Mouse (Mus musculus) cerebellum, adult 8-10 months (tissue): ENCODE results near the gene 4930544D05Rik.

ENCODE experiments used
- DNase-seq: peaks from one replicate; pipeline ENCODE4 v3.0.0; 2022

Gene 4930544D05Rik

DNA sequence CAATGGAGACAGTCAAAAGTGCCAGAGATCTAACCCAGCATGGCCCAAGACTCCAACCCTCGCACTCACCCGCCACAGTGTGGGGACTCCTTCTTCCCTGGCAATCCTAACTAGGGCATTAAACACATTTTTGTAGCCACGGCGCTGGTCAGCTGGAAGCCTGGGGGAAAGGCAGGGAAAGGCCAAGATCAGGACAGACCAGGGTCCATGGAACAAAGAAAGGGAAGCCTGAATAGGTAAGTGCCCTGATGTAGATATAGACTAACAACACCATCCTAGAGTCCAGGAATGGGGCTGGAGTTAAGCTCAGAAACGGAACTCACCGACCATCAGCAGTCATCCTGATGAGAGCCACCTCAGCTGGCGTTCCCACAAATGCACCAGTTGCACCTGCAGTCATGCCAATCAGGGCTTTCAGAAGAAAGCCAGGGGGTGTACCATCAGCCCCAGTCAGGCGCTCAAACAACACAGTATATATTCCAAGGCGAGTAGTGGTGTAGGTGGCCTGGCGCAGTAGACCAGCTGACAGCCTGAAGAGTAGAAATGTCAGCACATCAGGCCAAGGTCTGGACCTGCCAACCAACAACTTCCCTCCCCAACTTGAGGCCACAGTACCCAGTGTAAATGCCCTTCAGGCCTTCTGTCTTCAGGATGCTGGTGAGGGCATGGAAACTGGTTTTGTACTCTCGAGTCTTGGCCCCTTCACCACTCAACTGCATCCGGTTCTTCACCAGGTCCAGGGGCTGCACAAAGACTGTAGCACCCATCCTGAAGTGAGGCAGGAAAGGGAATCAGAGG is 30.0 kb downstream of the 4930544D05Rik start:
- DNase-seq: no peak

- no peak for DNase-seq
Measured at GRCm38 (mm10) chr11:70646259-70646555, 30.6 kb downstream of the 4930544D05Rik start.

- peak; percentile 96 for DNase-seq
Measured at GRCm38 (mm10) chr11:70646691-70647650, 31.3 kb downstream of the 4930544D05Rik start, which contains the start of the genes Rnf167 and Slc25a11. Rnf167 (plus strand) TSS chr11:70647235. Slc25a11 (minus strand) TSS chr11:70647479.

- DNase-seq: no peak
Measured at GRCm38 (mm10) chr11:70647716-70648420, 32.2 kb downstream of the 4930544D05Rik start.

DNA sequence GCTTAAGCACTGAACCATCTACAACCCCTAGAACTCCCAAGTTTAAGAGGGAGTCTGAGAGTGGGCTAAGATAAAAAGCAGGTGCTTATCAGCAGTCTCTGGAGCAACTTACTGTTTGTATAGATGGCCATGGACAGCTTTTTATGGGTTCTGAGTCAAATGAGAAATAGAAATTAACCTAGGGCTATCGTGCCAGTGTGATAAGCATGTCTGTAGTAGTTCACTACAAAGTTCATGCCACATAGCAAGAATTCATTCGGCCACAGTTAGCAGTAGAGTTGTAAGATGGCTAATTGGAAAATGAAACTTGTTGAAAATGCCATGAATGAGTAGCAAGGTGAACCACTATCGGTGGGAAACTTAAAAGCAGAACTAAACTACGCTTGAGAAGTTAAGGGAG is 32.9 kb downstream of the 4930544D05Rik start:
- no peak for DNase-seq

DNA sequence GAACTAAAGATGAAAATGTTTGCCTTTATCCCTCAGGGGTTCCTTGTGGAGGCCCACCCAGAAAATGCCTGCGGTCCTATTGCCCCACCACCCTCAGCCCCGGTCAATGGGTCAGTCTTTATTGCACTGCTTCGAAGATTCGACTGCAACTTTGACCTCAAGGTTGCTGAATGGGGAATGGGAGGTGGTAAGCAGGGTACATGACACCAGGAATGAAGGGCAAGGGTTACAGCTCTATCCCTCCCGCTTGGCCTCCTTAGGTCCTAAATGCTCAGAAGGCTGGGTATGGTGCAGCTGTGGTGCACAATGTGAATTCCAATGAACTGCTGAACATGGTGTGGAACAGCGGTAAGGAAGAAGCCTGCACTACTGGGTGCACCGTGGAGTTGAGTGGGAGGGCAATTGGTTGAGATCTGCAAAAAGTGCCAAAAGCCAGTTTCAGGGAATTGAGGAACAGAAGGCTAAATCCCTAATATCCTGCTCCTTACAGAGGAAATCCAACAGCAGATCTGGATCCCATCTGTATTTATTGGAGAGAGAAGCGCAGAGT is 33.6 kb downstream of the 4930544D05Rik start:
- no peak for DNase-seq

DNA sequence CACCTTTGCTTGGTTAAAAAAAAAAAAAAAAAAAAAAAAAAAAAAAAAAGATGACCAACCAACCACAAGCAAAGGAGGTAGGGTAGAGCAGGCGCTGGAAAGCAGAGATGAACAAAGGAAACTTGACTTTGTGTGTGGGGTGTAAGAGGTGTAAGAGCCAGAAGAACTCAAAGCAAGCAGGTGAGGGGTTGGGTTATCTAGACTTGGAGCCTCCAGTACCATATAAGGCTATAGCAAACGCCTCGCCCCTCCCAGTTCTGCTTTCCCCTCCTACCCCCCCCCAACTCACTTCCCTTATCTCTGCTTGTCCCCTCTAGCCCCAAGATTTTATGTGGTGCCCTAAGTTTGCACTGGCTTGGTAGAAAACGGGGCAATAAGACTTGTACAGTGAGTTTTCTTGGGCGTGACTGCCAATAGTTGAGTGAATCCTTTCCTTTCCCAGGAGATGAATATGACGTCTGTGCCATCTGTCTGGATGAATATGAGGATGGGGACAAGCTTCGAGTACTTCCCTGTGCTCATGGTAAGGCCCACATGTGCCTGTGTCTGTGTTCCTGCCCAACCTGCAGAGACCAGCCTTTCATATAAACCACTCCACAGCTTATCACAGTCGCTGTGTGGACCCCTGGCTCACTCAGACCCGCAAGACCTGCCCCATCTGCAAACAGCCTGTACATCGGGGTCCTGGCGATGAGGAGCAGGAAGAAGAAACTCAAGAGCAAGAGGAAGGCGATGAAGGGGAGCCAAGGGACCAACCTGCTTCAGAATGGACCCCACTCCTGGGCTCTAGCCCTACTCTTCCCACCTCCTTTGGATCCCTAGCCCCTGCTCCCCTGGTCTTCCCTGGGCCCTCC is 34.9 kb downstream of the 4930544D05Rik start:
- DNase-seq: peak; percentile 21

GRCm38 (mm10) chr11:70651391-70651790 is 35.7 kb downstream of the 4930544D05Rik start:
- peak; percentile 7 for DNase-seq

DNA sequence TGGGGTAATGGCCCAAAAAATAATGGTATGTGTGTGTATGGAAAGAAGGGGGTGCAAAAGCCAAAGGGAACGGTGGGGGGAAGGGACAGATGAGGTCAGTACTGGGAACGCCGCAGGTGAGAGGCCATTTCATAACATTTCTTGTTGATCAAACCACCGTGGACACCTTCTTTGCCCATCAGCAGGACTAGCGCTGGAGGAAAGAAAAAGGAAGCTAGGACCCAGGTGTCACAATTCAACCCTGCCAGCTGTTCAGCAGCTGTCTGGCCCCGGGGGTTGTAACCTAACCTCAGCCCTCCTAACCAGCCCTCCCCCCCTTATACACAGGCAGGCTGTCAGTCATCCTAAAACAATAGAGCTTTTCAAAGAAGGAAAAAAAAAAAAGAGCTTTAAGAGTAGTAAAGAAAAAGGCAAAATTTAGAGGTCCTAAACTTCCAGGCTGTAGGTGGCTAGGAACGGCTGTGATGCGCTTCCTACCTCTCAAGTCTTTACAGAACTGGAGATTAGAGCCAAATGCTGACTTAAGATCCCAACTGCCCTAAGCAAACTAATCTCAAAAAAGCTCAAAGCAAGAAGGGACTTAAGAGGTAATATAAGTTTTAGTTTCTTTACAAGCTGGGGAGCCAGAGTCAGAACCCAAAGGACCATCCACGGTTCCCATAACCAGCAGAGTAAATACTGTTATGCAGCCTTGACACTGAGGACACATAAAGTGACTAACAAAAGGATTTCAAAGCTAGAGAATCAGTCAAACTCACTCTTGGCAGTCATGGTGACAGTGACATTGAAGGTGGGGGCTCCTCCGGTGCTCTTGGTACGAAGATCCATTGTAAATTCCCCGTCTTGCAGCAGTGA is 36.6 kb downstream of the 4930544D05Rik start:
- DNase-seq: no peak

DNA sequence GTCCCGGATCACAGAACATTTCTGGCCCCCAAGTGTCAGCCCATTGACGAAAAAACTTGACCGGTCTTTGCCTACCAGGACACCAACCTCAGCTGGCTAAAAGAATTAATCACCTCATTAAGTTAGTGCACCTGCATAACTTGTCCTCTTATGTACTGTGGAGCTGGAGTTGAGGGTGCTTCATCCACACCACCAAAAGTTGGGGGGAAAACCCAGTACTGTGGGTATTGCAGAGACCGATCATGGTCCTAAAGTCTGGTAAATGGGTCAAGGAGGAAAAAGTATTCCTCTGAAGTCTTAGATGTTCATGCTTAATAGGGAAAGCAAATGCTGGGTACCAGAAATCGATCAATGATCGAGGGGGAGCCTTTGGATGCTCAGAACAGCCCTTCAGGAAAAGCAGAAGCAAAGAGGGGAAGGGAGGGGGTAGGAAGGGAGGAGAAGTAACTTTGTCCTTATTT is 37.3 kb downstream of the 4930544D05Rik start:
- peak; percentile 22 for DNase-seq

GRCm38 (mm10) chr11:70653345-70654197 is 37.9 kb downstream of the 4930544D05Rik start:
- peak; percentile 66 for DNase-seq

- peak; percentile 69 for DNase-seq
Measured at GRCm38 (mm10) chr11:70654198-70654922, 38.7 kb downstream of the 4930544D05Rik start, which contains the start of gene Pfn1. Pfn1 (minus strand) TSS chr11:70654644.

- peak; percentile 82 for DNase-seq
Measured at GRCm38 (mm10) chr11:70654923-70655570, 39.4 kb downstream of the 4930544D05Rik start.

DNA sequence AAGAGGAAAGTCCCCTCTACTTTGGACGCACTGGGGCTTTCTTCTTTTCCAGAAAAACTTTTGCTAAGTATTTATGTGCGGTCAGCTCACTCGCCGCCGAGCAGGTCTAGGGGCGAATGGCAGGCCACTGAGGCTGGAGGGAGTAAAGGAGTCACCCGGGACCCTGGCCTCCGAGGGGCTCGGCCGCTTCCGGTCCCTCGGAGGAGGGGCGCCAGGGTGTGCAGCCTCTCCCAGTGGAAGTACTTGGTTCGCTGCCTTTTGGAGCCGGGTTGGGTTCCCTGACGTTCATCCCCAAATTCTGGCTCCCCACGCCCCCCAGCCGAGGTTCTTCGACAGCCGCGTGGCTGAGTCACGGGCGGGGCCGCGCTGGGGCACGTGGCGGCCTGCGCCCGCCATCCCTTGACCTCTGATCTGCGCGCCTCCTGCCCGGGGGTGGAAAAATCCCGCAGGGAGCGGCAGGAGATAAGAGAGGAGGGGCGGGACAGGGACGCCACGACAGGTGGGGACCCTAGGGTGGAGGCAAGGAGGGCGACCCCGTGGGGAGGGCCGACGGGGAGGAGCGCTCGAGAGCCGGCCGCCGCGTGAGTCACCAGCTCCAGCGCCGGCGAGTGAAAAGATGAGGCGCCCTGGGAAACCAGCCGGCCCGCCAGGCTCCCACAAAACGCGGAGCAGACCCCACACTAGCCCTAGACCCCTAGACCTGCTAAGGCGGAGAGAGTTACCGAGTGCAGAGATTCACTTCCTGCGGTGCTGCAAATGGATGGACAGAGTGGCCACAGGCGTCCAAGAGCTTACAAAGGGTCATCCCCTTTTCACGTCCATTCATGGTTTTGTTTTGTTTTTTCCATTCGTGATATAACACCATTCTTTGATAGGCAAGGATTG is 40.2 kb downstream of the 4930544D05Rik start:
- no peak for DNase-seq

DNA sequence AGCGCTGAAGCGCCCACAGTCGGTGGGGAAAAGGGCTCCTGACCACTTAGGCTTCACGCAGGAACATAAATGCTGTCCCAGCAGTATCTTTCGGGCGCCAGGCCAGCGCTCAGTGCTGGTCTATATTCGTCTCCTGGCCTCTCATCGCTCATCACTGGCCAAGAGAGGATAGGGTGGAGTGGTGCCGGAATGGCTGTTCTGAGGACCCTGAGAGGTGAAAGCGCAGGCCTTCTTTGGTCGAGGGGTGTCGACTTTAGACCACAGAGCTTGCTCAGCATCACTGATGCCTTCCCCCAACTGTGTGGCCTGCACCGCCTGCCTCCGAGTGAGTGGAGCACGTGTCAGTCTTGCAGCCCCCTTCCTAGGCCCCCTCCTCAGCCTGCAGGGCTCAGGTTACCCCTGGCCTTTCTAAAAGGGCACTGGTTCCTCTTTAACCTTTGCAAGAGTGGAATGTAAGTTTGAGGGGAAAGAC is 40.8 kb downstream of the 4930544D05Rik start:
- DNase-seq: no peak

DNA sequence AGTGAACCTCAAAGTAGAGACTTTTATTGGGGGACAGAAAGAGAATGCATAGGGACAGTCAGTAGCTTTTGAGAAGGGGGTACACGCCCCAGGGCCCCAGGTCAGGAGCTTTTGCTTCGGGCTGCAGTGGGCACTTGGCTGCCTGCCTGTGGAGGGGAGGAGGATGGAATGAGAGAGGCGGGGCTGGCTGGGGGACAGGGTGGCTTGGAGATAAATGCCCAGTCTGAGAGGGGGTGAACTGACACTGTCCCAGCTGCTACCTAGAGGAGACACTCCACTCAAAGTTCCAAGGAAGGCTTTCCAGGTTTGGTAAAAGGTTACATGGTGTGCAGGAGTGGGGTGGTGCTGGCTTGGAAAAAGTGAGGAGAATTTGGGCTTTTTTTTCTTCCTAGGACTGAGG is 41.3 kb downstream of the 4930544D05Rik start, which contains the start of gene Eno3:
Eno3 (plus strand) TSS at position 239 of the 400 bp plus-strand sequence.
- no peak for DNase-seq

DNA sequence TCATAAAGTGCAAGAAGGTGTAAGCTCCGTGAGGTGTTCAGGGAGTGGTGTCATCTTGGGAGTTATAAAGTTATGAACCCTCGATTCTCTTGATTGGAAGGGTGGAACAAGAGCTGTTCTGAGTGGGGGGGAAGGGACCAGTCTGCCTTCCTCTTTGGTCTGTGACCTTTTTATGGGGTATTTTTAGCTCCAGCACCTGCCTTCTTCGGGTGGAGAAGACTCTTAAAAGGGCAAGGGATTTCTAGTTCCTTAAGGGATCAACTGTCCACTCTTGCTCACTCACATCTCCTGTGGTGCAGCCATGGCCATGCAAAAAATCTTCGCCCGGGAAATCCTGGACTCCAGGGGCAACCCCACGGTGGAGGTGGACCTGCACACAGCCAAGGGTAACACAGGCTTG is 41.9 kb downstream of the 4930544D05Rik start:
- no peak for DNase-seq
